Mouse (Mus musculus): ENCODE data around the gene Wt1. TPM values are rescaled to one million over a fixed set of nuclear protein-coding genes. Genes with fewer than 3 reads are reported as not detected.

The Wt1 gene
- polyA plus RNA-seq, 1 experiment from 2014 or later: 3.9 TPM

GRCm38 (mm10) chr2:105124391-105124790 lies 1.9 kb upstream of the Wt1 start:
- ATAC-seq: no peak
- Histone ChIP-seq H3K36me3 (ENCODE audit: control insufficient read depth, insufficient read depth) (no peaks in the 10 kb centered on the region; the same call in 1 of the 2 replicates), H3K4me2 (replicated peaks; ENCODE audit: low read depth) (no peak overlapping the region), H3K9me3 (ENCODE audit: control insufficient read depth) (no peaks in the 10 kb centered on the region), H3K27me3 (replicated peaks; ENCODE audit: control insufficient read depth, insufficient read depth, low read length) (peaks cover 94% of the 10 kb centered on the region), H3K4me3 (ENCODE audit: low read depth, low read length) (no peak overlapping the region), H3K9ac (ENCODE audit: low read depth, low read length) (no peak overlapping the region), H3K27ac (ENCODE audit: low read depth, low read length) (no peak overlapping the region), H3K4me1 (replicated peaks; ENCODE audit: control insufficient read depth, insufficient read depth, low read length) (no peaks in the 10 kb centered on the region)
- WGBS: under 1% methylated on average over 7 of the region's 7 CpGs
- no peak for TF ChIP-seq CTCF (IDR thresholded peaks at IDR 0.05; ENCODE audit: low read depth)

- no peak overlapping the region for H3K9ac ChIP-seq (ENCODE audit: low read depth, low read length)
- ATAC-seq: no peak
- peaks cover 94% of the 10 kb centered on the region for H3K27me3 ChIP-seq (replicated peaks; ENCODE audit: control insufficient read depth, insufficient read depth, low read length)
- H3K4me1 ChIP-seq (replicated peaks; ENCODE audit: control insufficient read depth, insufficient read depth, low read length): no peaks in the 10 kb centered on the region
- TF ChIP-seq CTCF (IDR thresholded peaks at IDR 0.05; ENCODE audit: low read depth): no peak
- no peaks in the 10 kb centered on the region for H3K9me3 ChIP-seq (ENCODE audit: control insufficient read depth)
- peak overlapping the region; percentile 3; the same call in 1 of the 2 replicates for H3K4me3 ChIP-seq (ENCODE audit: low read depth, low read length)
- H3K27ac ChIP-seq (ENCODE audit: low read depth, low read length): no peak overlapping the region
- no peaks in the 10 kb centered on the region; the same call in 1 of the 2 replicates for H3K36me3 ChIP-seq (ENCODE audit: control insufficient read depth, insufficient read depth)
- 3% methylated on average over 8 of the region's 8 CpGs for WGBS
- H3K4me2 ChIP-seq (replicated peaks; ENCODE audit: low read depth): no peak overlapping the region
These were observed 1.1 kb upstream of the Wt1 start for GRCm38 (mm10) chr2:105125205-105125604.

DNA sequence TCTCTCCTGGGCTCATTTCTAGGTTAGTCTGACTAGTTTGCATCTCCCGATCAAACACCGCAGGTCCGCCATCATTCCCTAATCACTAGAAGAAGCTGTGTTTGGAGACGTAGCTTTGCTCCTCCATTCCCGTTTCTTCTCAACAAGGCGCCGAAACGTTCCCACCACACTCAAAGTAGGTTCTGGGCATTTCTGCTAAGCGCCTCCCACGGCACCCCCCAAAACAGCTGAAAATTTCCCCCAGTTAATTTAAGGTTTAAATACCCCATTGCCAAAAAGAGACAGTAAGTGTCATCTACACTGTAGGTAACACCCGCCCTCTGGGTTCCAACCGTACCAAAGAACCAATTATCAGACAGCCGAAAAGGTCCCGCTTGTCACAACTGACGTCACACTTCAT lies 688 bp upstream of the Wt1 start:
- no peaks in the 10 kb centered on the region for H3K4me1 ChIP-seq (replicated peaks; ENCODE audit: control insufficient read depth, insufficient read depth, low read length)

GRCm38 (mm10) chr2:105126691-105127530 lies 582 bp downstream of the Wt1 start:
- Histone ChIP-seq H3K4me3 (ENCODE audit: low read depth, low read length) (peak overlapping the region; percentile 39), H3K4me2 (replicated peaks; ENCODE audit: low read depth) (peak overlapping the region; percentile 64), H3K9ac (ENCODE audit: low read depth, low read length) (no peak overlapping the region), H3K9me3 (ENCODE audit: control insufficient read depth) (no peaks in the 10 kb centered on the region), H3K27ac (ENCODE audit: low read depth, low read length) (no peak overlapping the region), H3K36me3 (ENCODE audit: control insufficient read depth, insufficient read depth) (no peaks in the 10 kb centered on the region; the same call in 1 of the 2 replicates), H3K27me3 (replicated peaks; ENCODE audit: control insufficient read depth, insufficient read depth, low read length) (peaks cover 98% of the 10 kb centered on the region), H3K4me1 (replicated peaks; ENCODE audit: control insufficient read depth, insufficient read depth, low read length) (no peaks in the 10 kb centered on the region)
- no peak for TF ChIP-seq CTCF (IDR thresholded peaks at IDR 0.05; ENCODE audit: low read depth)
- under 1% methylated on average over 84 of the region's 92 CpGs for WGBS
- ATAC-seq: no peak

More for the DNA sequence above, 688 bp upstream of the Wt1 start:
- 4% methylated on average over 15 of the region's 15 CpGs for WGBS
- H3K9ac ChIP-seq (ENCODE audit: low read depth, low read length): no peak overlapping the region
- H3K27me3 ChIP-seq (replicated peaks; ENCODE audit: control insufficient read depth, insufficient read depth, low read length): peaks cover 94% of the 10 kb centered on the region
- H3K27ac ChIP-seq (ENCODE audit: low read depth, low read length): no peak overlapping the region
- peak overlapping the region; percentile 3; the same call in 1 of the 2 replicates for H3K4me3 ChIP-seq (ENCODE audit: low read depth, low read length)
- no peak overlapping the region for H3K4me2 ChIP-seq (replicated peaks; ENCODE audit: low read depth)
- no peak for TF ChIP-seq CTCF (IDR thresholded peaks at IDR 0.05; ENCODE audit: low read depth)
- H3K36me3 ChIP-seq (ENCODE audit: control insufficient read depth, insufficient read depth): no peaks in the 10 kb centered on the region; the same call in 1 of the 2 replicates
- ATAC-seq: no peak
- no peaks in the 10 kb centered on the region for H3K9me3 ChIP-seq (ENCODE audit: control insufficient read depth)

- Histone ChIP-seq H3K4me1 (replicated peaks; ENCODE audit: control insufficient read depth, insufficient read depth, low read length) (no peaks in the 10 kb centered on the region), H3K36me3 (ENCODE audit: control insufficient read depth, insufficient read depth) (no peaks in the 10 kb centered on the region; the same call in 1 of the 2 replicates), H3K27me3 (replicated peaks; ENCODE audit: control insufficient read depth, insufficient read depth, low read length) (peaks cover 99% of the 10 kb centered on the region), H3K9ac (ENCODE audit: low read depth, low read length) (no peak overlapping the region), H3K9me3 (ENCODE audit: control insufficient read depth) (no peaks in the 10 kb centered on the region), H3K27ac (ENCODE audit: low read depth, low read length) (no peak overlapping the region), H3K4me3 (ENCODE audit: low read depth, low read length) (peak overlapping the region; percentile 39), H3K4me2 (replicated peaks; ENCODE audit: low read depth) (peak overlapping the region; percentile 64)
- no peak for TF ChIP-seq CTCF (IDR thresholded peaks at IDR 0.05; ENCODE audit: low read depth)
- 4% methylated on average over 52 of the region's 52 CpGs for WGBS
- ATAC-seq: no peak
These were observed 1.5 kb downstream of the Wt1 start for GRCm38 (mm10) chr2:105127531-105128480.

DNA sequence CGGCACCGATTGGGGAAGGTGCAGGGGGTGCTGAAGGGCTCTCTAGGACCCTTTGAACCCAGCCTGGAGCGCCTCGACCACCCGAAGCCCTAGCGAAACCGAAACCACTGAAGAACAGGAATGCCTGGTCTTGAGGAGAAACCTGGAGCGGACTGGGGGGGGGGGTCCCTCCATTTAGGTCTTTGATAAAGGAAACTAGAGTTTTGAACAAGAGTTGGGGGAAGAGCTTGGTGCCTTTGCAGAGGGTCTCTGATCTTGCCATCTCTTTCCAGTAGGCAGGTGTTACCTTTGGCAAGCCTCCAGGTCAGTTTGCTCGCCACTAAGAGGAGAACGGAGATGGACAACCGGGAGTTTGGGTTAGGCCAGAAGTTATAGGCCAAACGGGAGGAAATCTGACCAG lies 2.2 kb downstream of the Wt1 start:
- ATAC-seq: no peak
- no peak for TF ChIP-seq CTCF (IDR thresholded peaks at IDR 0.05; ENCODE audit: low read depth)
- no peak overlapping the region for H3K9ac ChIP-seq (ENCODE audit: low read depth, low read length)
- WGBS: 8% methylated on average over 12 of the region's 12 CpGs
- H3K4me2 ChIP-seq (replicated peaks; ENCODE audit: low read depth): peak overlapping the region; percentile 37; the same call in 1 of the 2 replicates
- H3K4me1 ChIP-seq (replicated peaks; ENCODE audit: control insufficient read depth, insufficient read depth, low read length): no peaks in the 10 kb centered on the region
- H3K27me3 ChIP-seq (replicated peaks; ENCODE audit: control insufficient read depth, insufficient read depth, low read length): peaks cover 99% of the 10 kb centered on the region
- no peaks in the 10 kb centered on the region for H3K9me3 ChIP-seq (ENCODE audit: control insufficient read depth)
- no peak overlapping the region for H3K27ac ChIP-seq (ENCODE audit: low read depth, low read length)
- H3K36me3 ChIP-seq (ENCODE audit: control insufficient read depth, insufficient read depth): no peaks in the 10 kb centered on the region; the same call in 1 of the 2 replicates
- H3K4me3 ChIP-seq (ENCODE audit: low read depth, low read length): peak overlapping the region; percentile 39; the same call in 1 of the 2 replicates

Data from intestine, postnatal 0 days (tissue).